Comparison of ENCODE assay signal across 20 mouse cellular contexts in genomic region chr14:75849842-75850568, GRCm38 (mm10). TPM values are rescaled to one million over a fixed set of nuclear protein-coding genes. Genes with fewer than 3 reads are reported as not detected.
A peak's percentile ranks its signal among the peaks of the same experiment; 100 is the strongest.
DNase-seq lines count a peak whose midpoint lies in the region; ATAC-seq and TF ChIP-seq lines count a peak whose summit lies in the region.
"Had no signal": no experiment of that assay in that cellular context is flagged by ENCODE, and none has a peak within 500 bp of the region (broad histone marks: within the 10 kb centered on the region; RNA-seq: fewer than 3 reads in every experiment).

No protein-coding gene starts in this region.

- peaks cover 34% of the 10 kb centered on the region for H3K36me3 ChIP-seq in midbrain, embryonic 11.5 days (ENCODE audit: control insufficient read depth, insufficient read depth, low read length)
- H3K36me3 ChIP-seq in midbrain, embryonic 15.5 days (replicated peaks): peaks cover 32% of the 10 kb centered on the region
- H3K36me3 ChIP-seq in myocyte (ENCODE audit: control insufficient read depth, insufficient read depth): peaks cover 54% of the 10 kb centered on the region

- peaks cover 18% of the 10 kb centered on the region for H3K4me1 ChIP-seq in midbrain, embryonic 11.5 days (ENCODE audit: control insufficient read depth, insufficient read depth, low read length)
- H3K4me1 ChIP-seq in midbrain, embryonic 15.5 days: peaks cover 27% of the 10 kb centered on the region

- peak; percentile 33 for TF ChIP-seq POLR2A in myocyte (IDR thresholded peaks at IDR 0.05; ENCODE audit: insufficient read length, low read depth)

- no peaks in the 10 kb centered on the region for H3K27me3 ChIP-seq in midbrain, embryonic 11.5 days (ENCODE audit: control insufficient read depth, insufficient read depth, low read length)
- no peaks in the 10 kb centered on the region for H3K27me3 ChIP-seq in midbrain, embryonic 15.5 days (replicated peaks)
- no peaks in the 10 kb centered on the region for H3K27me3 ChIP-seq in myocyte (ENCODE audit: control insufficient read depth, insufficient read depth, insufficient read length)

- H3K9ac ChIP-seq in midbrain, embryonic 11.5 days (ENCODE audit: low read length): no peak overlapping the region
- no peak overlapping the region for H3K9ac ChIP-seq in midbrain, embryonic 15.5 days
- H3K9ac ChIP-seq: hindbrain, embryonic 14.5 days; liver, embryonic 14.5 days had no signal

- no peak for ATAC-seq in midbrain, embryonic 11.5 days (ENCODE audit: low FRiP score)
- no peak for ATAC-seq in midbrain, embryonic 15.5 days (replicated peaks)
- ATAC-seq: intestine, embryonic 16.5 days had no signal

- H3K4me3 ChIP-seq in layer of hippocampus, adult 2 months: no peak overlapping the region
- H3K4me3 ChIP-seq in midbrain, embryonic 11.5 days (ENCODE audit: low read depth, low read length): no peak overlapping the region
- H3K4me3 ChIP-seq in midbrain, embryonic 15.5 days: no peak overlapping the region
- no peak overlapping the region for H3K4me3 ChIP-seq in myocyte
- H3K4me3 ChIP-seq: heart, embryonic 10.5 days had no signal

- WGBS in midbrain, embryonic 11.5 days: 85% methylated on average over 6 of the region's 6 CpGs
- 88% methylated on average over 6 of the region's 6 CpGs for WGBS in midbrain, embryonic 15.5 days

- no peak for DNase-seq in layer of hippocampus, adult 2 months (ENCODE audit: low spot score in 2 of 2)
- DNase-seq in layer of hippocampus, postnatal 25 days (ENCODE audit: extremely low spot score in 1 of 2, low spot score in 1 of 2): no peak
- peak; percentile 87 for DNase-seq in midbrain, embryonic 11.5 days (ENCODE audit: low spot score, missing footprints)
- DNase-seq in brain, adult 2 months (ENCODE audit: low read depth, low spot score): peak; percentile 89
- no peak for DNase-seq in kidney, adult 11 months
- DNase-seq: cerebellum, adult 9-11 months; gastrocnemius, postnatal 36 days; heart, postnatal 14 days; left cerebral cortex, postnatal 4 days; lung, postnatal 10 days; thymus, postnatal 14 days had no signal

- H3K27ac ChIP-seq in layer of hippocampus, adult 2 months: peak overlapping the region; percentile 72
- H3K27ac ChIP-seq in midbrain, embryonic 11.5 days (ENCODE audit: low read depth, low read length): no peak overlapping the region
- H3K27ac ChIP-seq in midbrain, embryonic 15.5 days: no peak overlapping the region
- H3K27ac ChIP-seq: heart, embryonic 10.5 days; hindbrain, embryonic 14.5 days; kidney, postnatal 0 days; liver, embryonic 14.5 days; stomach, postnatal 0 days had no signal

- H3K9me3 ChIP-seq in midbrain, embryonic 11.5 days (ENCODE audit: control insufficient read depth, low read length): no peaks in the 10 kb centered on the region
- no peaks in the 10 kb centered on the region for H3K9me3 ChIP-seq in midbrain, embryonic 15.5 days
- H3K9me3 ChIP-seq: G1E; heart, embryonic 10.5 days had no signal

- H3K79me2 ChIP-seq in myocyte (ENCODE audit: control insufficient read depth, insufficient read depth): peaks cover 48% of the 10 kb centered on the region

- no peak for TF ChIP-seq CTCF in layer of hippocampus, adult 2 months (conservative IDR thresholded peaks at IDR 0.05)

- no peak overlapping the region for H3ac ChIP-seq in myocyte (ENCODE audit: control insufficient read depth, insufficient read length)

- H3K4me2 ChIP-seq in midbrain, embryonic 11.5 days: no peak overlapping the region
- no peak overlapping the region for H3K4me2 ChIP-seq in midbrain, embryonic 15.5 days
- H3K4me2 ChIP-seq in myocyte (ENCODE audit: low read depth): peak overlapping the region; percentile 97
- H3K4me2 ChIP-seq: hindbrain, embryonic 14.5 days had no signal

TF ChIP-seq in myocyte, 11 proteins besides CTCF, POLR2A, EP300 and RAD21:
- TF ChIP-seq POLR2AphosphoS2 (IDR thresholded peaks at IDR 0.05; ENCODE audit: insufficient read length, low read depth) (peak; percentile 73), MYOD1 (IDR thresholded peaks at IDR 0.05; ENCODE audit: control insufficient read depth in 1 of 3, insufficient read length in 2 of 3, low read depth in 2 of 3) (peak in 1 of 3 experiments; percentile 19), SRF (IDR thresholded peaks at IDR 0.05; ENCODE audit: control insufficient read depth, insufficient read length, low read depth) (no peak), MAX (IDR thresholded peaks at IDR 0.05; ENCODE audit: low read depth) (no peak)

RNA-seq across cellular contexts. Expression of gene Tpt1, which starts 5.1 kb away (rescaled TPM):
- total RNA-seq in layer of hippocampus, adult 2 months (2021): 1,000 to 10,000 TPM in 1 of 2 experiments, 100 to 1,000 TPM in 1; 932 to 1,022 TPM
- 1,000 to 10,000 TPM in 1 of 2 experiments, 100 to 1,000 TPM in 1; 935 to 1,046 TPM for total RNA-seq in layer of hippocampus, postnatal 25 days (2021)
- polyA plus RNA-seq in midbrain, embryonic 11.5 days (2014; fragmentation: Nextera tagmentation; extraction: Ambion mirVana): 1,099 and 1,119 TPM in 2 replicates
- polyA plus RNA-seq in midbrain, embryonic 15.5 days (2015; fragmentation: Nextera tagmentation; extraction: Ambion mirVana): 613 and 619 TPM in 2 replicates
- 6,214 TPM for polyA plus RNA-seq in myocyte (2012; fragmentation: generic; extraction: Trizol)

Comparison
In these comparisons a context has a peak if more than half of its experiments do, and no peak if none do; other contexts are left out.
1. DNase-seq: peak in midbrain, embryonic 11.5 days (single experiment) and brain, adult 2 months (single experiment); none in layer of hippocampus, adult 2 months (0 of 2), layer of hippocampus, postnatal 25 days (0 of 2) and kidney, adult 11 months (single experiment).